Mouse (Mus musculus): ENCODE data around the gene Trim14.

DNA sequence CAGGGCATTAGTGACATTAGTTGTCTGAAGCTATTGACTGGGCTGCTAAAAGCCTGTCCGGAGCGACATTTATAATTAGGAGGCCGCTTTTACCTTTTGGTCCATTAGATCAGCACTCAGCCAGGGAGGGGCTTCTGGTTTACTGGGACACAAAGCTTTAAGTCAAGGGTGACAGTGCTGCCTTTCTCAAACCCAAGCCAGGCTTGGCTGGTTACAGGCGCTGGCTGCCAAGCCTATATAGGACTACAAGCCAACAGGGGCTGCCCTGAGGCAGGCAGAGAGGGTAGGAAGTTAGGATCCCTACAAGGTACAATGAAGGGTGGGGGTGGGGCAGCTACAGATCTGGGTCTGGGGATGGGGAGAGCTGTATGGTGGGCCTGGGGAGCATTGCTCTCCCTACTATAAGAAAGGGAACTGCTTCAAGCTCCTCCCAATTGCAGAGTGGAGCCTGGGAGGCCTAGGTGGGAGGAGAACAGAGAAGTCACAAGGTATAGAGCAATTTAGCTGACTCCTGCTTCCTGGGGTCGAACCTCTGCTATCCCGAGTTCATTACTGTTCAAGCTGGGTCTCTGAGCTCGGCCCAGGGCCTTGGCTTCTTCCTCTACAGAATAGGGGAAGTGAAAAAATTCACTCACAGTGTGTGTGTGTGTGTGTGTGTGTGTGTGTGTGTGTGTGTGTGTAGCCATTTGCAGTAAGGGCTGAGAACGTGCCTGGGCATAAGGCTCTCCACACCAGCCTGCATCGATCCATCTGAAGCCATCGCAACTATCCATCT is 18.5 kb upstream of the Trim14 start:
- no peak for TF ChIP-seq CTCF (IDR thresholded peaks at IDR 0.05; ENCODE audit: extremely low read depth, insufficient read length, insufficient replicate concordance, low read depth, low read length)
- TF ChIP-seq POLR2A (IDR thresholded peaks at IDR 0.05; ENCODE audit: low read depth, low read length), result no peak
